Mouse (Mus musculus) B cell, adult (primary cell): ENCODE measurements around the gene Rad18. TPM values are rescaled to one million over a fixed set of nuclear protein-coding genes. Genes with fewer than 3 reads are reported as not detected.

Experiments used
- total RNA-seq: library from RNA; stranded (reverse); gene quantifications from 4 replicates; pipeline ENCODE4 v1.2.4, GENCODE M21; 2023; ENCODE audit not compliant: inconsistent age

The Rad18 gene
- total RNA-seq = 17.5 to 20.6 TPM (median 19.7 TPM) in 4 replicates

DNA sequence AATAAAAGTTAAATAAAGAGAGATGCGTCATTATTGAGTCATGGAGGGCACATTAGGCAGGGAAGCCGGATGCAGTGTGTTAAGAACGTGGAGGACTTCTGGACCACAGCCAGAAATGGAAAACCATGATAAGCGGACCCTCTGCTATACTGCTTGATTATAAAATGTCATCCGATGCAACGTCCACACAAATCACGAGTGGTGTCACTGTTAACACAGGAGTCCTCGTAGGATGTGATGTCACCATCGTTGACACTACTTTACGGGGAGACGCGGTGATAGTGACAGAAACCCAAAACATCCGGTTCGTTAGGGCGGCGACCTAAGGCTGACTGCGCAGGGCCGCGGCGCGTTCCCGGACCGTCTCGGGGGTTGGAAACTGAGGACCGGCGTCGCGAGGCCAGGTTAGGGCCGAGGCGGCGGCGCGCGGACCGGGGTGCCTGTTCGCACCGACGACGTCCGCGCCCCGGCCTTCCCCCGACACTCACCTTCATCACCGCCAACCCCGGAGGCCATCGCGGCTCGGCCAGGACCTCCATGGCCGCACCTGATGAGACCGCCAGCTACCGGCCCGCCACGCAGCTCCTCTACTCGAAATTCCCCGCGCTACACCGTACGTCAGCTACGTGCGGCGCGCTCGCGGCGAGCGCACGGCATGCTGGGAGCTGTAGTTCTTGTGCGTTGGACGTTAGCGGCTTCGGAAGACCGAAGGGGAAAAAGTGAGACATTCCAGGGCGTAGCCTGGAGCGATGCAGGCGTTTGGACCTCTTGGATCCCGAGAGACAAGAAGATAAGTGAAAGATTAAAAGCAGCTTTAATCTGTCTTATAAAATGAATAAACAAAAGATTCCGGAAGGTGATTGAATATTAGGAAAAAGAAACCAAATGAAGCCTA, at the start of gene Rad18:
TSS of gene Rad18 (minus strand) at position 631 of the 895 bp plus-strand sequence.

Other genes starting within 250 kb of the Rad18 start
- gene Cav3, start 237.2 kb downstream of the Rad18 start, total RNA-seq = not detected in 4 replicates
- not detected in 4 replicates for gene Oxtr, start 206.7 kb downstream of the Rad18 start, total RNA-seq